Mouse (Mus musculus): ENCODE data around the gene Myo18a. TPM values are rescaled to one million over a fixed set of nuclear protein-coding genes. Genes with fewer than 3 reads are reported as not detected.

The Myo18a gene
- polyA plus RNA-seq, 1 experiment from 2014 or later = 114 TPM

GRCm38 (mm10) chr11:77783211-77783746, 20.2 kb downstream of the Myo18a start:
- peaks cover 2% of the 10 kb centered on the region for H3K36me3 ChIP-seq (ENCODE audit: control insufficient read depth, insufficient read depth, low read length)
- H3K4me1 ChIP-seq (ENCODE audit: control insufficient read depth in 2 of 2, insufficient read depth in 2 of 2, low read length in 2 of 2) = peaks cover 50 to 52% of the 10 kb centered on the region in 2 experiments
- H3K4me2 ChIP-seq (ENCODE audit: low read length) = 0 out of 2 replicates have a peak overlapping the region, but pooled peaks have one; percentile 39
- H3K9ac ChIP-seq (ENCODE audit: low read length) = peak overlapping the region; percentile 28; the same call in 1 of the 2 replicates
- H3K27ac ChIP-seq (replicated peaks in 1 of 2; ENCODE audit: control insufficient read depth in 1 of 2, insufficient read depth in 1 of 2, low read depth in 2 of 2, low read length in 2 of 2) = peak overlapping the region; percentile 19 to 96; a peak in 3 of 4 replicates
- no peak for ATAC-seq (ENCODE audit: insufficient number of reproducible peaks, insufficient read depth, low FRiP score, low read depth)
- H3K9me3 ChIP-seq (ENCODE audit: control insufficient read depth, low read length) = no peaks in the 10 kb centered on the region
- no peak overlapping the region for H3K4me3 ChIP-seq (ENCODE audit: control insufficient read depth in 1 of 2, insufficient read depth in 1 of 2, low read depth in 1 of 2, low read length in 2 of 2)
- WGBS = 68% methylated on average over 10 of the region's 10 CpGs
- H3K27me3 ChIP-seq (ENCODE audit: control insufficient read depth, insufficient read depth, low read length) = no peaks in the 10 kb centered on the region

GRCm38 (mm10) chr11:77783747-77784646, 21.0 kb downstream of the Myo18a start:
- WGBS = 33% methylated on average over 18 of the region's 18 CpGs
- H3K9ac ChIP-seq (ENCODE audit: low read length) = peak overlapping the region; percentile 28; the same call in 1 of the 2 replicates
- no peak for ATAC-seq (ENCODE audit: insufficient number of reproducible peaks, insufficient read depth, low FRiP score, low read depth)

GRCm38 (mm10) chr11:77784894-77785293, 21.8 kb downstream of the Myo18a start:
- no peak for ATAC-seq (ENCODE audit: insufficient number of reproducible peaks, insufficient read depth, low FRiP score, low read depth)
- Histone ChIP-seq H3K9me3 (ENCODE audit: control insufficient read depth, low read length) (no peaks in the 10 kb centered on the region), H3K9ac (ENCODE audit: low read length) (no peak overlapping the region), H3K4me3 (ENCODE audit: control insufficient read depth in 1 of 2, insufficient read depth in 1 of 2, low read depth in 1 of 2, low read length in 2 of 2) (no peak overlapping the region), H3K27ac (replicated peaks in 1 of 2; ENCODE audit: control insufficient read depth in 1 of 2, insufficient read depth in 1 of 2, low read depth in 2 of 2, low read length in 2 of 2) (peak overlapping the region; percentile 95 to 96), H3K36me3 (ENCODE audit: control insufficient read depth, insufficient read depth, low read length) (no peaks in the 10 kb centered on the region), H3K4me1 (ENCODE audit: control insufficient read depth in 2 of 2, insufficient read depth in 2 of 2, low read length in 2 of 2) (peaks cover 49 to 52% of the 10 kb centered on the region in 2 experiments), H3K4me2 (ENCODE audit: low read length) (peak overlapping the region; percentile 39), H3K27me3 (ENCODE audit: control insufficient read depth, insufficient read depth, low read length) (no peaks in the 10 kb centered on the region)
- WGBS = 28% methylated on average over 9 of the region's 9 CpGs

More at GRCm38 (mm10) chr11:77783747-77784646, 21.0 kb downstream of the Myo18a start:
- Histone ChIP-seq H3K4me2 (ENCODE audit: low read length) (peak overlapping the region; percentile 39; the same call in 1 of the 2 replicates), H3K27me3 (ENCODE audit: control insufficient read depth, insufficient read depth, low read length) (no peaks in the 10 kb centered on the region), H3K4me3 (ENCODE audit: control insufficient read depth in 1 of 2, insufficient read depth in 1 of 2, low read depth in 1 of 2, low read length in 2 of 2) (no peak overlapping the region), H3K9me3 (ENCODE audit: control insufficient read depth, low read length) (no peaks in the 10 kb centered on the region), H3K36me3 (ENCODE audit: control insufficient read depth, insufficient read depth, low read length) (no peaks in the 10 kb centered on the region), H3K27ac (replicated peaks in 1 of 2; ENCODE audit: control insufficient read depth in 1 of 2, insufficient read depth in 1 of 2, low read depth in 2 of 2, low read length in 2 of 2) (peak overlapping the region; percentile 19 to 96; a peak in 3 of 4 replicates), H3K4me1 (ENCODE audit: control insufficient read depth in 2 of 2, insufficient read depth in 2 of 2, low read length in 2 of 2) (peaks cover 48 to 50% of the 10 kb centered on the region in 2 experiments)

GRCm38 (mm10) chr11:77785396-77785767, 22.3 kb downstream of the Myo18a start:
- ATAC-seq (ENCODE audit: insufficient number of reproducible peaks, insufficient read depth, low FRiP score, low read depth) = peak; percentile 54
- Histone ChIP-seq H3K27ac (replicated peaks in 1 of 2; ENCODE audit: control insufficient read depth in 1 of 2, insufficient read depth in 1 of 2, low read depth in 2 of 2, low read length in 2 of 2) (peak overlapping the region; percentile 95 to 96), H3K4me3 (ENCODE audit: control insufficient read depth in 1 of 2, insufficient read depth in 1 of 2, low read depth in 1 of 2, low read length in 2 of 2) (no peak overlapping the region), H3K4me2 (ENCODE audit: low read length) (peak overlapping the region; percentile 39), H3K4me1 (ENCODE audit: control insufficient read depth in 2 of 2, insufficient read depth in 2 of 2, low read length in 2 of 2) (peaks cover 54 to 55% of the 10 kb centered on the region in 2 experiments), H3K36me3 (ENCODE audit: control insufficient read depth, insufficient read depth, low read length) (no peaks in the 10 kb centered on the region), H3K9me3 (ENCODE audit: control insufficient read depth, low read length) (no peaks in the 10 kb centered on the region), H3K27me3 (ENCODE audit: control insufficient read depth, insufficient read depth, low read length) (no peaks in the 10 kb centered on the region), H3K9ac (ENCODE audit: low read length) (peak overlapping the region; percentile 65)
- 2% methylated on average over 5 of the region's 5 CpGs for WGBS

- H3K9me3 ChIP-seq (ENCODE audit: control insufficient read depth, low read length) = no peaks in the 10 kb centered on the region
- WGBS = 15% methylated on average over 7 of the region's 7 CpGs
- no peak overlapping the region for H3K4me3 ChIP-seq (ENCODE audit: control insufficient read depth in 1 of 2, insufficient read depth in 1 of 2, low read depth in 1 of 2, low read length in 2 of 2)
- H3K4me1 ChIP-seq (ENCODE audit: control insufficient read depth in 2 of 2, insufficient read depth in 2 of 2, low read length in 2 of 2) = peaks cover 56 to 59% of the 10 kb centered on the region in 2 experiments
- peak overlapping the region; percentile 65 for H3K9ac ChIP-seq (ENCODE audit: low read length)
- H3K27ac ChIP-seq (replicated peaks in 1 of 2; ENCODE audit: control insufficient read depth in 1 of 2, insufficient read depth in 1 of 2, low read depth in 2 of 2, low read length in 2 of 2) = peak overlapping the region; percentile 95 to 96
- H3K4me2 ChIP-seq (ENCODE audit: low read length) = peak overlapping the region; percentile 39
- H3K27me3 ChIP-seq (ENCODE audit: control insufficient read depth, insufficient read depth, low read length) = no peaks in the 10 kb centered on the region
- ATAC-seq (ENCODE audit: insufficient number of reproducible peaks, insufficient read depth, low FRiP score, low read depth) = peak; percentile 18; the same call in 1 of the 2 replicates
- H3K36me3 ChIP-seq (ENCODE audit: control insufficient read depth, insufficient read depth, low read length) = no peaks in the 10 kb centered on the region
Measured at GRCm38 (mm10) chr11:77785768-77786561, 22.9 kb downstream of the Myo18a start.

GRCm38 (mm10) chr11:77787707-77788106, 24.7 kb downstream of the Myo18a start, which contains the start of gene Gm10277:
Gene Gm10277, minus strand, starts transcription at chr11:77787747.
- 75% methylated on average over 5 of the region's 5 CpGs for WGBS
- Histone ChIP-seq H3K27ac (replicated peaks in 1 of 2; ENCODE audit: control insufficient read depth in 1 of 2, insufficient read depth in 1 of 2, low read depth in 2 of 2, low read length in 2 of 2) (peak within 1 kb of the TSS; percentile 95 to 96), H3K9me3 (ENCODE audit: control insufficient read depth, low read length) (no peaks in the 10 kb centered on the region), H3K27me3 (ENCODE audit: control insufficient read depth, insufficient read depth, low read length) (no peaks in the 10 kb centered on the region), H3K9ac (ENCODE audit: low read length) (no peak within 1 kb of the TSS), H3K4me2 (ENCODE audit: low read length) (peak within 1 kb of the TSS; percentile 39; the same call in 1 of the 2 replicates), H3K4me3 (ENCODE audit: control insufficient read depth in 1 of 2, insufficient read depth in 1 of 2, low read depth in 1 of 2, low read length in 2 of 2) (no peak within 1 kb of the TSS), H3K4me1 (ENCODE audit: control insufficient read depth in 2 of 2, insufficient read depth in 2 of 2, low read length in 2 of 2) (peaks cover 62 to 73% of the 10 kb centered on the region in 2 experiments), H3K36me3 (ENCODE audit: control insufficient read depth, insufficient read depth, low read length) (no peaks in the 10 kb centered on the region)
- ATAC-seq (ENCODE audit: insufficient number of reproducible peaks, insufficient read depth, low FRiP score, low read depth) = no peak

- Histone ChIP-seq H3K4me3 (ENCODE audit: control insufficient read depth in 1 of 2, insufficient read depth in 1 of 2, low read depth in 1 of 2, low read length in 2 of 2) (no peak overlapping the region), H3K9me3 (ENCODE audit: control insufficient read depth, low read length) (no peaks in the 10 kb centered on the region), H3K27me3 (ENCODE audit: control insufficient read depth, insufficient read depth, low read length) (no peaks in the 10 kb centered on the region), H3K9ac (ENCODE audit: low read length) (no peak overlapping the region), H3K4me2 (ENCODE audit: low read length) (no peak overlapping the region), H3K27ac (replicated peaks in 1 of 2; ENCODE audit: control insufficient read depth in 1 of 2, insufficient read depth in 1 of 2, low read depth in 2 of 2, low read length in 2 of 2) (no peak overlapping the region), H3K4me1 (ENCODE audit: control insufficient read depth in 2 of 2, insufficient read depth in 2 of 2, low read length in 2 of 2) (peaks cover 45 to 60% of the 10 kb centered on the region in 2 experiments), H3K36me3 (ENCODE audit: control insufficient read depth, insufficient read depth, low read length) (no peaks in the 10 kb centered on the region)
- ATAC-seq (ENCODE audit: insufficient number of reproducible peaks, insufficient read depth, low FRiP score, low read depth) = no peak
- 92% methylated on average over 5 of the region's 5 CpGs for WGBS
Measured at GRCm38 (mm10) chr11:77789512-77789911, 26.5 kb downstream of the Myo18a start.
